Mouse (Mus musculus) ZHBTc4 (cell line): Measurements from ENCODE around the gene Gm17079.
"Not testable (repeated sequence)": the region's sequence is repeated elsewhere in the genome, so short reads cannot be mapped to it uniquely, and the experiment has no call there.

Experiments
- DNase-seq: peaks from one replicate; pipeline ENCODE4 v3.0.0-alpha.2; 2011; ENCODE audit warnings: low read depth, low spot score

Gene Gm17079

DNA sequence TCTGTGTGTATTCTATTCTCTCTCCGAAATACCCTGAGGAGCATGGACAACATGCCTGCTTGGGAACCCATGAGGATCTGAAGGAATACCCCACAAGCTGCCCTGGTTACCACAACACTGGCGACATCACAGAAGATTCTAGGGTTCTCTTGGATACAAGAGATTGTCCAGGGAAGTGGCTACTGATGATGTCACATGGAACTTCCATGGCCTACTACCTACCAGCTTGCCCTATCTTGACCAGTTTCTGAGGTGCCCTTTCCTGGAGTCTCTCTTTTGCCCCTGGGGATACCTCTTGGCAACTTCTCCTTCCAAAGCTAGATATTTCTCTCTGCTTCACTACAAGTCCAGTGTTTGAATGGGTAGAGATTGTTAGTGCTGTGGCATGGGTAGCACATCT, at the start of gene Gm17079:
Gm17079 (minus strand) TSS at position 101 of the 400 bp plus-strand sequence.
- DNase-seq: not testable (repeated sequence)

DNA sequence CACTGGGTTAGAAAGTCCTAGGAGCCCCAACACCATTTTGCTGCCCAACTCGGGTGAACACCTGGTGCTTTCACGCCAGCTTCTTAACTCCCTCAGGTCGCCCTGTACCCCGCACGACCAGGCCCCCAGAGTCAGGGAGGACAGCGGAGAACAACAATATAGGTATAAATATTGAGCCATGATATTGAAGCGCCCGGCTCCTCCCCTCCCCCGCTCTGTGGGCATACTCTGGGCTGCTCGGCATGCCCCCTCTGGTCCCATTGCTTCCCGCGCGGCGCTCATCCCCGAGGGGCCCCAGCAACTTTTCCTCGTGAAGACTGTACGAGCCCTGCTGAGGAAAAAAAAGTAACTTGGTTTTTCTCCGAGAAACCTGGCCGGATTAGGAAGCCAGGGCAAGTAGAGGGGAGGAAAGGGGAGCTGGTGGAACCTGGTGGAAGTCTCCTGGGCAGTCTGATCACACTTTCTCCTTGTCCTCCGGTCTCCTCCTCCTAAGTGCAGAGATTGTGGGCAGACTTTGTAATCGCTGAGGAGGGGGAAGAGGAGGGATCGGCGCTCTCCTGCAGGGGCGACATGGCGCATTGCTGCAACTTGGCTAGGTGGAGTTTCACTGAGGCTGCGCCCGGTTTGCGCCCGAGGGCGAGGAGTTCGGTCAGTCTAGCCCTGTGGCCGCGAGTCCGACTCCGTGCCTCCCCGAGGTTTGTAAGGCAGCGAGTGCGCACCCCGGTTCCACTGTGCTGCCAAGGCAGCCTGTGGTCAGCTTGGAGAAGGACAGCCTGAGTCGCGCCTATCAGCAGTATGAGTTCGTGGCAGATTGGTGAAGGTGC, 45.3 kb upstream of the Gm17079 start:
- DNase-seq: peak; percentile 8

DNA sequence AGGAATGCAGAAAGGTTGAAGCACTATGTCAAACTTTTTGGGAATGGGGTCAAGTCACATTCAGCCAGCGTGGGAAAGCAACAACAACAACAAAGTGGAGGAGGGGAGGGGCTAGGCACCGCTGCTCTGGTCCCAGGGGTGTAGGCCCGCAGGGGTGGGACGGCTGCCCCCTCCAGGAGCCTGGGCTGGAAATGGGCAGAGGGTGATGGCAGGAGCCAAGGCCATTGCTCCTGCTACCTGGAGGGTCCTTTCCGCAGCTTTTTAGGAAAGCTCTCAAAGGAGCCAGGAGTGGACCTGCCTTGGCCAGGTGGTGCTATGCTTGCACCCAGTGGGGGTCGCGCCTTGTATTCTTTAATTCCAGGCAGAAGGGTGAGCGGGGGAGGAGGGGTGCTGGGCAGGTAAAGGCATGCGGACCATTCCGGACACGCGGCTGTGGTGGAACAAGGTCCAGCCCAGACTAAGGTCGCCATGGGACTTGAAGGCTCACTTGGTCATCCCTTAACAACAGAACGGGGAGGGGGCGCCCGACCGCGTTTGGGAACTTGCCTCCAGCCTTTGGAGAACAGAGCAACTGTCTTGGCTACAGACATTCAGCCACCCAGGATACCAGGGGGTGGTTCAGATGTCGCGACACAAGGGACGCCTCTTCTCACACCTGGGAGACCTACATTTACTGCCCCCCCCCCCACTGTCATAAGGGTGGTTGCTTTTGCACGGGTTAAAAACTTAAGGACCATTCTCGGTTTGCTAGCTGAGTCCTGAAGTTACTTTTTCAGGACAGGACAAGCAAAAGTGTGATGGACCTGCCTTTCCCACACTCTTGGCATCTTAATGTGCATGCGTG, 44.1 kb upstream of the Gm17079 start:
- peak; percentile 6 for DNase-seq

DNA sequence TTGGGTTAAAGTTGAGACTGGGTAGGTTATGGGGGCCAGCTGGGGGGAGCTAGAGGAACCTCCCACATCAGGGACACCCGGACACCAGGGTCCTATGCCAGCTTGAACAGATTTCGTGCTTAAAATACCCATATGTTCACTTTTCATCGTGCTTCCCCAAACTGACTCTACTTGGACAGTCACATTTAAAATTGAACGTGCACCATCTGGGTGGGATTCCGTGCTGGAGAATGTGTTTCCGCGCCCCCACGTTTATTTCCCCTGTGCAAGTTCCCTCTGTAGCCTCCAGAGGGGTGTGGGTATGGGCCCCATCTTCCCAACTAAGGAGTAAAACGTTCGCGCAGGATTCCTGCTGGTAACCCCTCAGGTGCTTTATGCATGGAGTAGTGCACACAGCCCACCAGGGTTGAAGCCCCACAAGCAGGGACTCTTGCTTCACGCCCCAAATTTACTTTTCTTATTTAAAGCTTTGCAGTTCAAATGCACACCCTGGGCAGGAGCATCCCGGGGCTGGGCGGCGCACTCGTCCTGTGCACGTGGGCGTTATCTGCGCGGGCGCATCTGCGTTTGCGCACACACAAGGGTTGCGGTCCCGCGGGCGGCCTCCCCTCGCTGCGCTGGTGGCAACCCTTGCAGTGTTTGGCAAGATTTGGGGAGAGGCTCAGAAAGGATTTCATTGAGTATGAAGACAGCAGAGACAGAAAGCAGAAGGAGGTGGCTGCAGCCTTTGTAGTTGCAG, 43.3 kb upstream of the Gm17079 start:
- peak; percentile 56 for DNase-seq

DNA sequence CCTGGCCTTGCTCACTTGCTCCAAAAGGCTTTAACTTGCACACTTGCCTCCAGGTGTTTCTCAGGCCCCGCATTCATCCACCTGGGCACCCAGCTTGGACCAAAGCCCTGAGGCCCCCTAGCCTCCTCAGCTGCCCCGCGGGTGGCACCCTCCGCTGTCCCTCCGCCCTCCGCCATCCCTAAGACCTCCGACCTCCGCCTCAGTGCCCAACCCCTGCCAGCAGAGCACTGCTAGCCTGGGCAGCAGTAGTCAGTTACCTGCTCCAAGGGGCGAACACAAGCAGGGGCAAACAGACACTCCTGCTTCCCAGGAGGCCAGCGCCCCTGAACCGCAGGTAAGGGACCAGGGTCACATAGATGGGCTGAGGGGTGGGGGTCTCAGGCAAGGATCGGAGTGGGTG, 42.7 kb upstream of the Gm17079 start:
- DNase-seq: no peak

DNA sequence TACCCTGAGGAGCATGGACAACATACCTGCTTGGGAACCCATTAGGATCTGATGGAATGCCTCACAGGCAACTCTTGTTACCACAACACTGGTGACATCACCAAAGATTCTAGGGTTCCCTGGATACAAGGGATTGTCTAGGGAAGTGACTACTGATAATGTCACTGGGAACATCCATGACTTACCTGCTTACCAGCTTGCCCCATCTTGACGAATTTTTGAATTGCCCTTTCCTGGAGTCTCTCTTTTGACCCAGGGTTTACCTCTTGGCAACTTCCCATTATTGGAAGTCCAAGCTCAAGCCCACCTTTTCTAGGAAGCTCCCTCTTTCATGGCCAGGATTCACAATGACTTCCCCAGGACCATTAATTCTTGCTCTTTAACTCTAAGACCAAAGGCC, 21.8 kb upstream of the Gm17079 start, which contains the start of gene Gm5800:
Gm5800 (minus strand) TSS at position 101 of the 400 bp plus-strand sequence.
- no peak for DNase-seq

DNA sequence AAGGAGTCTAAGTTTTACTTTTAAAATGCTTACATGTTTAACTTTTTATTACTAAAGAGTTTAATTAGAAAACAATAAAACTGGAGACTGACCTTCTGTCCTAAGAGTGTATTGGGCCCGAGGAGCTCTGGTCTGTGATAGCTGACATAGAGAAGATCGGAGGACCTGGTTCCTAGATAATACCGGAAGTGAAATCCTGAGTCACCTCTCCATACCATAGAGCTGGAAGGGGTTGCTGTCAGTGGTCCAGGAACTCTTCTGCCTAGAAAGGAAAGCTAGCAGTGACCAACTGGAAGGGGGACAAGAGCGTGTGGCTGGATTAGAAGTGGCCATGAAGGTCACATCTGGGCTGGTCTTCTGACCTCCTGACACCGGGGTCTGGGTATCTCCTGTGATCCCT, 18.0 kb downstream of the Gm17079 start:
- DNase-seq: no peak
